Mouse (Mus musculus) heart, postnatal 0 days (tissue): ENCODE results near the gene Map3k20.

ENCODE experiments used
- CTCF ChIP-seq: IDR thresholded peaks from 2 replicates; pipeline ENCODE4 v1.5.1; 2016; ENCODE audit warnings: antibody characterized with exemption, control low read depth, low read depth
- EP300 ChIP-seq: IDR thresholded peaks from 2 replicates; pipeline ENCODE4 v1.6.1; 2016; ENCODE audit warnings: antibody characterized with exemption, low read depth

DNA sequence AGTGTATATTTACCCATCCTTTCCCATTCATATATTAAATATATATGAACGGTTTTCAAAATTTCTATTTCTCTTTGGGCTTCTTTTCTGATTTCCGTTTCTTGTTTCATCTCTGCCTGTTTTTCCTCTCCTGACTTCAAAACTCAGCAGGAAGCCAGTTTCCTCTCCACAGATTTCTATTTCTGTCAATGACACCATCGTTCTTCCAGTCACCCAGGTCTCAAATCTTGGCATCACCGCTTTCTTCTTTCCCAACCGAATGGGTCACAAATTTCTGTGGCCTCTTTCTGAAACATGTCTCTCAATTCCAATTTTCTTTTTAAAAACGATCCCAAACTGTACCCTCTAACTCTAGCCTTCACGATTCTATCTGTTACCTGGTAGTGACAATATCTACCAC, 748 bp upstream of the Map3k20 start:
- TF ChIP-seq CTCF, result no peak
- no peak for TF ChIP-seq EP300
